Mouse (Mus musculus): ENCODE results near the gene Zfand3. TPM values are rescaled to one million over a fixed set of nuclear protein-coding genes. Genes with fewer than 3 reads are reported as not detected.
A peak's percentile ranks its signal among the peaks of the same experiment; 100 is the strongest.

The Zfand3 gene
- polyA plus RNA-seq, 2 experiments: 9.6 to 19.2 TPM

- Histone ChIP-seq H3K9me3 (ENCODE audit: control insufficient read depth, low read length) (no peaks in the 10 kb centered on the region), H3K4me1 (replicated peaks; ENCODE audit: control insufficient read depth in 2 of 2, insufficient read depth in 2 of 2, low read length in 1 of 2) (peaks cover 0 to 5% of the 10 kb centered on the region in 2 experiments; a peak in 2 of 4 replicates), H3K9ac (replicated peaks) (no peak overlapping the region), H3K27me3 (ENCODE audit: control insufficient read depth, insufficient read depth, low read length) (no peaks in the 10 kb centered on the region), H3K4me3 (ENCODE audit: insufficient read depth in 1 of 2, low read depth in 2 of 2, low read length in 2 of 2) (no peak overlapping the region), H3K4me2 (ENCODE audit: low read depth) (no peak overlapping the region), H3K36me3 (replicated peaks; ENCODE audit: control insufficient read depth, insufficient read depth, low read depth) (peaks cover 4% of the 10 kb centered on the region; the same call in 1 of the 2 replicates), H3K27ac (no peak overlapping the region; the same call in 1 of the 2 replicates)
- TF ChIP-seq EP300 (IDR thresholded peaks at IDR 0.05; ENCODE audit: low read depth) (no peak), CTCF (IDR thresholded peaks at IDR 0.05; ENCODE audit: low read depth) (no peak)
- WGBS (ENCODE audit: insufficient replicate concordance): 72% methylated on average over 10 of the region's 10 CpGs
- DNase-seq (ENCODE audit: low read depth in 3 of 3, low spot score in 3 of 3) (no peak), ATAC-seq (ENCODE audit: insufficient read depth) (no peak)
Observed at GRCm38 (mm10) chr17:30134955-30135735, 130.6 kb downstream of the Zfand3 start.

GRCm38 (mm10) chr17:30135890-30136289 lies 131.4 kb downstream of the Zfand3 start:
- Histone ChIP-seq H3K27me3 (ENCODE audit: control insufficient read depth, insufficient read depth, low read length) (no peaks in the 10 kb centered on the region), H3K27ac (no peak overlapping the region), H3K9me3 (ENCODE audit: control insufficient read depth, low read length) (no peaks in the 10 kb centered on the region), H3K4me1 (replicated peaks; ENCODE audit: control insufficient read depth in 2 of 2, insufficient read depth in 2 of 2, low read length in 1 of 2) (peaks cover 0 to 5% of the 10 kb centered on the region in 2 experiments; a peak in 2 of 4 replicates), H3K36me3 (replicated peaks; ENCODE audit: control insufficient read depth, insufficient read depth, low read depth) (peaks cover 4% of the 10 kb centered on the region; the same call in 1 of the 2 replicates), H3K9ac (replicated peaks) (no peak overlapping the region), H3K4me2 (ENCODE audit: low read depth) (no peak overlapping the region), H3K4me3 (ENCODE audit: insufficient read depth in 1 of 2, low read depth in 2 of 2, low read length in 2 of 2) (no peak overlapping the region)
- TF ChIP-seq CTCF (IDR thresholded peaks at IDR 0.05; ENCODE audit: low read depth) (no peak), EP300 (IDR thresholded peaks at IDR 0.05; ENCODE audit: low read depth) (no peak)
- DNase-seq (ENCODE audit: low read depth in 3 of 3, low spot score in 3 of 3) (no peak), ATAC-seq (ENCODE audit: insufficient read depth) (no peak)
- 74% methylated on average over 6 of the region's 6 CpGs for WGBS (ENCODE audit: insufficient replicate concordance)

DNA sequence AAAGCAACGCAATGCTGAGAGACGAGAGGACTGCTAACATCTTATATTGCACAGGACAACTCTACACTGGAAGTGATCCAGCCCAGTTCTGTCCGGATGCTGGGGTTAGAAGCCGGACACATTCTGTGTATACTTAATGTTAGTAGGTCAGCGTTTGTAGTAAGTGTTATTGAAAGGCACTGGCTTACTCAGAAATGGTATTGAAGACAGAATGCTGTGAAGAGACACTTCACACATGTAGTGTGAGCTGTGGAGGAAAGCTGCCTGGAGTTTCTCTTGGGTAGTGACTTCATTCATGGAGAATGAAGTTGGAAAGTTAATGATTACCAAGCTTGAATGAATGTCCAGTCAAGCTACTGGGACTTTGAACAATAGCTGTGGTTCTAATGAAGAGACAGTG lies 132.2 kb downstream of the Zfand3 start:
- peaks cover 4% of the 10 kb centered on the region; the same call in 1 of the 2 replicates for H3K36me3 ChIP-seq (replicated peaks; ENCODE audit: control insufficient read depth, insufficient read depth, low read depth)
- H3K27ac ChIP-seq: no peak overlapping the region
- no peak for ATAC-seq (ENCODE audit: insufficient read depth)
- TF ChIP-seq CTCF (IDR thresholded peaks at IDR 0.05; ENCODE audit: low read depth) (no peak), EP300 (IDR thresholded peaks at IDR 0.05; ENCODE audit: low read depth) (no peak)
- no peaks in the 10 kb centered on the region for H3K9me3 ChIP-seq (ENCODE audit: control insufficient read depth, low read length)
- H3K4me1 ChIP-seq (replicated peaks; ENCODE audit: control insufficient read depth in 2 of 2, insufficient read depth in 2 of 2, low read length in 1 of 2): peaks cover 0 to 5% of the 10 kb centered on the region in 2 experiments; a peak in 2 of 4 replicates
- H3K4me3 ChIP-seq (ENCODE audit: insufficient read depth in 1 of 2, low read depth in 2 of 2, low read length in 2 of 2): no peak overlapping the region
- H3K9ac ChIP-seq (replicated peaks): no peak overlapping the region
- H3K27me3 ChIP-seq (ENCODE audit: control insufficient read depth, insufficient read depth, low read length): no peaks in the 10 kb centered on the region
- 76% methylated on average over 5 of the region's 5 CpGs for WGBS (ENCODE audit: insufficient replicate concordance)
- no peak for DNase-seq (ENCODE audit: low read depth in 3 of 3, low spot score in 3 of 3)
- 0 out of 2 replicates have a peak overlapping the region, but pooled peaks have one; percentile 2 for H3K4me2 ChIP-seq (ENCODE audit: low read depth)

- Histone ChIP-seq H3K9me3 (ENCODE audit: control insufficient read depth, low read length) (no peaks in the 10 kb centered on the region), H3K4me3 (ENCODE audit: insufficient read depth in 1 of 2, low read depth in 2 of 2, low read length in 2 of 2) (no peak overlapping the region), H3K4me1 (replicated peaks; ENCODE audit: control insufficient read depth in 2 of 2, insufficient read depth in 2 of 2, low read length in 1 of 2) (peaks cover 0 to 5% of the 10 kb centered on the region in 2 experiments; a peak in 2 of 4 replicates), H3K4me2 (ENCODE audit: low read depth) (no peak overlapping the region), H3K27me3 (ENCODE audit: control insufficient read depth, insufficient read depth, low read length) (no peaks in the 10 kb centered on the region), H3K36me3 (replicated peaks; ENCODE audit: control insufficient read depth, insufficient read depth, low read depth) (peaks cover 4% of the 10 kb centered on the region; the same call in 1 of the 2 replicates), H3K27ac (no peak overlapping the region), H3K9ac (replicated peaks) (no peak overlapping the region)
- 77% methylated on average over 4 of the region's 4 CpGs for WGBS (ENCODE audit: insufficient replicate concordance)
- no peak for DNase-seq (ENCODE audit: low read depth in 3 of 3, low spot score in 3 of 3)
- TF ChIP-seq EP300 (IDR thresholded peaks at IDR 0.05; ENCODE audit: low read depth) (no peak), CTCF (IDR thresholded peaks at IDR 0.05; ENCODE audit: low read depth) (no peak)
- no peak for ATAC-seq (ENCODE audit: insufficient read depth)
Observed at GRCm38 (mm10) chr17:30137115-30137514, 132.6 kb downstream of the Zfand3 start.

DNA sequence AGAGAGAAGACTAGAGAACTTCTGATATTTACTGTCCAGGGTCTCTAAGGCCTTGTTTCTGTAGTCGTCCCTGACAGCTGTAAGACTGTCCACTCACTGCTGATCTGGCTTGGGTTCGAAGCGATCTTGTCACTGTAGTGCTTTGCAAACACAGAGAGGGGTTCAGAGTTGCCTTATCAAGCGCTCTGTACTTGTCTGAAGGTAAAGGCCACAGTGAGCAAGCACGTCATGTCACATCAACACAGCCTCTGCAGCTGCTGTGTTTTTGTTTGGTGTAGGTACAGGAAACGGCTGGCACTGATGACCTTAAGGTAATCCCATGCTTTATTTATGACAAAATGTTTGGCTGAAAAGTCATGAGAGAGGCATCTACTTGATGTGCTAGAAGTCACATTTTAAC lies 139.6 kb downstream of the Zfand3 start:
- no peaks in the 10 kb centered on the region for H3K36me3 ChIP-seq (replicated peaks; ENCODE audit: control insufficient read depth, insufficient read depth, low read depth)
- H3K4me3 ChIP-seq (ENCODE audit: insufficient read depth in 1 of 2, low read depth in 2 of 2, low read length in 2 of 2): no peak overlapping the region
- 0 out of 4 replicates have a peak, but pooled peaks cover 0 to 2% of the 10 kb centered on the region in 2 experiments for H3K4me1 ChIP-seq (replicated peaks; ENCODE audit: control insufficient read depth in 2 of 2, insufficient read depth in 2 of 2, low read length in 1 of 2)
- no peaks in the 10 kb centered on the region for H3K27me3 ChIP-seq (ENCODE audit: control insufficient read depth, insufficient read depth, low read length)
- no peak overlapping the region for H3K9ac ChIP-seq (replicated peaks)
- TF ChIP-seq CTCF (IDR thresholded peaks at IDR 0.05; ENCODE audit: low read depth) (no peak), EP300 (IDR thresholded peaks at IDR 0.05; ENCODE audit: low read depth) (no peak)
- DNase-seq (ENCODE audit: low read depth in 3 of 3, low spot score in 3 of 3) (no peak), ATAC-seq (ENCODE audit: insufficient read depth) (no peak)
- WGBS (ENCODE audit: insufficient replicate concordance): 67% methylated on average over 6 of the region's 6 CpGs
- H3K27ac ChIP-seq: no peak overlapping the region
- no peak overlapping the region for H3K4me2 ChIP-seq (ENCODE audit: low read depth)
- no peaks in the 10 kb centered on the region for H3K9me3 ChIP-seq (ENCODE audit: control insufficient read depth, low read length)

All from liver, embryonic 14.5 days (tissue).